Mouse (Mus musculus) spleen, adult 2 months (tissue): Measurements from ENCODE around the gene Mrvi1. TPM values are rescaled to one million over a fixed set of nuclear protein-coding genes. Genes with fewer than 3 reads are reported as not detected.
"Not testable (repeated sequence)": the region's sequence is repeated elsewhere in the genome, so short reads cannot be mapped to it uniquely, and the experiment has no call there.

ENCODE experiments used
- DNase-seq, 2 experiments: peaks; one replicate each; pipeline versions ENCODE4 v3.0.0 to v3.0.0-alpha.2; 2012 to 2021; ENCODE audit warnings: low spot score in 2 of 2, low read depth in 1 of 2
- H3K27ac ChIP-seq: fragments of 200-500 bp; 2 replicates; pipeline ENCODE4 v1.5.1; 2012; ENCODE audit warnings: low read length, inconsistent platforms; ENCODE audit not compliant: insufficient read depth
- H3K27me3 ChIP-seq: fragments of 200-500 bp; 2 replicates; pipeline ENCODE4 v1.6.1; 2012; ENCODE audit warnings: mild to moderate bottlenecking, moderate library complexity, low read length, inconsistent platforms; ENCODE audit not compliant: control insufficient read depth, insufficient read depth
- H3K36me3 ChIP-seq: fragments of 200-500 bp; 2 replicates; pipeline ENCODE4 v1.6.1; 2012; ENCODE audit warnings: mild to moderate bottlenecking, low read length, inconsistent platforms; ENCODE audit not compliant: control insufficient read depth, insufficient read depth
- H3K4me1 ChIP-seq: fragments of 200-500 bp; 2 replicates; pipeline ENCODE4 v1.6.1; 2011; ENCODE audit warnings: inconsistent platforms; ENCODE audit not compliant: control insufficient read depth, insufficient read depth, insufficient read length
- H3K4me3 ChIP-seq: fragments of 200-500 bp; 2 replicates; pipeline ENCODE4 v1.5.1; 2011; ENCODE audit warnings: mild to moderate bottlenecking, inconsistent platforms; ENCODE audit not compliant: insufficient read depth, insufficient read length; ENCODE audit errors: extremely low read depth
- CTCF ChIP-seq: fragments of 200-500 bp; IDR thresholded peaks from 2 replicates; pipeline ENCODE4 v1.5.1; 2011; ENCODE audit warnings: mild to moderate bottlenecking, inconsistent platforms; ENCODE audit not compliant: insufficient read depth, insufficient read length, insufficient replicate concordance; ENCODE audit errors: extremely low read depth
- POLR2A ChIP-seq: fragments of 200-500 bp; IDR thresholded peaks from 2 replicates; pipeline ENCODE4 v1.6.1; 2011; ENCODE audit warnings: low read depth, low read length, inconsistent platforms
- WGBS: fragments of 180-500 bp; shearing (Covaris S2); methylation state at CpG from one replicate; pipeline ENCODE4 v1.1.7; 2018; 5-methylcytosine and 5-hydroxymethylcytosine counted together
- polyA plus RNA-seq: library from polyadenylated mRNA; depleted of rRNA; stranded (reverse); fragments of >200 nt; gene quantifications from 2 replicates; pipeline ENCODE4 v1.2.3, GENCODE M21; 2012

The Mrvi1 gene
- polyA plus RNA-seq, 1 experiment = 10.9 TPM

DNA sequence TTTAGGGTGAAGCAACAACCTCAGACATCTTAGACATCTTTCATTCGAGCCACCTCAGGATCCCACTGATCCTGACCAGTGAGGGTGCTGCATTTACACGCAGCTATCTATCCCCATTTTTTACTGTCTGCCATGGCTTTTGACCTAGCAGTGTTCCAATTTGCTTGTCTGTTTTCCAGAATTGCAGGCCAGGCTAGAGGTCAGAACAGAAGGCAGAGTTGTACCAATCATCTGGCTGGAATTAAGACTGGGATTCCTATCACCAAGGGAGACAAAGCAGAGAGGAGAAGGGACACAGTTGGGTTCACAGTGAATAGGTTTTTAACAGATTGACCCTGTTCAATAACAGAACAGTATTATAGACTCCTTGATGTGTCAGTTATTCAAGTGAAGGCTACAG, 75.7 kb downstream of the Mrvi1 start:
- H3K4me1 ChIP-seq = peaks cover 4% of the 10 kb centered on the region; the same call in 1 of the 2 replicates
- TF ChIP-seq POLR2A = no peak
- TF ChIP-seq CTCF = no peak
- 94% methylated on average over 2 of the region's 2 CpGs for WGBS
- H3K4me3 ChIP-seq = no peak overlapping the region
- H3K27me3 ChIP-seq = no peaks in the 10 kb centered on the region
- no peaks in the 10 kb centered on the region for H3K36me3 ChIP-seq
- no peak overlapping the region for H3K27ac ChIP-seq
- DNase-seq = no peak

DNA sequence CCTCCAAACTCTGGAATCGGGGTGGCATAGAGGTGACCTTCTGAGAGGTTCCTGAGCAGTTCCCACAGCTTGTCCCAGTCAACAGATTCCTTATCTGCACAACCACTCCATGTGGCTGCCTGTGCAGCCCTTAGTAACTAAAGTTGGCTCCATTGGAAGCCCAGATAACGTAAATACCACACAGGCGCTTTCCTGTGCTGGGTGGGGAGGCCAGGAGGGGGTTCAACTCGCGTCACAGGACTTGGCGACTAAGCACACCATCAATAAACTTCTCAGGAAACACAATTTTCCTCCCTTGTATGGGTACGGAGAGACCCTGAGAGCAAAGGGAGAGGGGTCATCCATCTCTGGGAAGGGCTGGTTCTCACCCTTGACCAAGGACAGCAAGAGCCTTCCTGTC, 79.0 kb downstream of the Mrvi1 start:
- Histone ChIP-seq H3K36me3 (no peaks in the 10 kb centered on the region), H3K27me3 (no peaks in the 10 kb centered on the region), H3K27ac (no peak overlapping the region), H3K4me1 (peaks cover 3% of the 10 kb centered on the region; the same call in 1 of the 2 replicates), H3K4me3 (no peak overlapping the region)
- TF ChIP-seq CTCF (no peak), POLR2A (no peak)
- 72% methylated on average over 7 of the region's 7 CpGs for whole genome bisulfite sequencing
- DNase-seq = no peak

DNA sequence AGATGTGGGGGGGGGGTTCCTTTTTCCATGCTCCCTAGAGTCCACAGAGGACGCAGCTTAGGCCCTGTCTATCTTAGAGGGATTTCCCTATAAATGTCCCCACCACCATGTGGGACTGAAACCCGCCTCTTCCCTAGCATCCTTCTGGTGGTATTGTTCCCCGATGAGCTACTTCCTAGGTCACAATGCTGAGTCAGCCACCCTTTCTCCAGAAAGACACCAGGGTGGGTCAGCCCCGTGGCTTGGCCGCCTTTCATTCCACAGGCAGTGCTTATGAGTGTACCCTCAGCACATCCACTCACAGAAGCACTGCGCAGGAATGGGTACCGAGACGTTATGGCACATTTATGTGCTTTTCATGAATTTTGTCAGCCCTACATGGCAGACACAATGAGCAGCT, 85.1 kb downstream of the Mrvi1 start:
- Histone ChIP-seq H3K4me3 (no peak overlapping the region), H3K27ac (no peak overlapping the region), H3K27me3 (no peaks in the 10 kb centered on the region), H3K36me3 (no peaks in the 10 kb centered on the region), H3K4me1 (no peaks in the 10 kb centered on the region)
- TF ChIP-seq CTCF = no peak
- TF ChIP-seq POLR2A = no peak
- no peak for DNase-seq
- WGBS = 85% methylated on average over 8 of the region's 8 CpGs

DNA sequence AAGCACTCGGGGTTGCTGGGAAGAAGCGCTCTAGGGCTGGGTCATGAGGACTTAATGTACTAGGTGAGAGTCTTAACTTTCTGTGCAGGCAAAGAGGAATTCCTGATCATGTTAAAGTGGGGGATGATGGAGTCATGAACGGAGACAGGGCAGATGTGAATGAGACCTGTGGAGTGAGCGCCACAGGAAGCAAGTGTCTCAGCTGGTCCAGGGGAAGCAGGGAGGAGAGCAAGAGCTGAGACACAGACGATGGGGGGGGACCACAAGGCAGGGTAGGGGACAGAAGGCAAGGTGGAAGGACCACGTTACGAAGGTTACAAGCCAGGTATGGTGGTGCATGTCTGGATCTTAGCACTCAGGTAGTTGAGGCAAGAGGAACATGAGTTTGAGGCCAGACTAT, 85.8 kb downstream of the Mrvi1 start:
- H3K27ac ChIP-seq = no peak overlapping the region
- no peaks in the 10 kb centered on the region for H3K36me3 ChIP-seq
- H3K4me3 ChIP-seq = no peak overlapping the region
- no peaks in the 10 kb centered on the region for H3K27me3 ChIP-seq
- TF ChIP-seq CTCF (no peak), POLR2A (no peak)
- H3K4me1 ChIP-seq = no peaks in the 10 kb centered on the region
- no peak for DNase-seq
- 93% methylated on average over 7 of the region's 7 CpGs for WGBS

DNA sequence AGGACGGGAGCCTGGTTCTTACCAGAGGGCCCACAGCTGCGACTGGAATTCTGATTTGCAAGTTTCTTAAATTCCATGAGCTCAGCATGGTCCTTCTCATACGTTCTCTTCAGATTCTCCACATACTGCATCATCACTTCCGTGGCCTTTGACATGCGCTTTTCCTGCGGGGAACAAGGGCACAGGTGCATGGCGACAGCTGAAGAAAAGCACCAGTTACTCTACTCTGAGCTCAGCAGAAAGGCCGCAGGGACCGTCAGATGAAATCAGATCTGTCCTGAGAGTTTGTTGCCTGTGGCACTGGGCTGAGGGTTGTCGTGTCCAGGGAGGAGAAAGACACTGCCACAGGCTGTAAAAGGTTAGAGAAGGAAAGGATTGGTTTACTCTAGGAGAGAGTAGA, 86.5 kb downstream of the Mrvi1 start:
- H3K27ac ChIP-seq, H3K27me3 ChIP-seq, H3K4me1 ChIP-seq, H3K36me3 ChIP-seq, H3K4me3 ChIP-seq, DNase-seq: not testable (repeated sequence)
- WGBS = 92% methylated on average over 10 of the region's 10 CpGs

DNA sequence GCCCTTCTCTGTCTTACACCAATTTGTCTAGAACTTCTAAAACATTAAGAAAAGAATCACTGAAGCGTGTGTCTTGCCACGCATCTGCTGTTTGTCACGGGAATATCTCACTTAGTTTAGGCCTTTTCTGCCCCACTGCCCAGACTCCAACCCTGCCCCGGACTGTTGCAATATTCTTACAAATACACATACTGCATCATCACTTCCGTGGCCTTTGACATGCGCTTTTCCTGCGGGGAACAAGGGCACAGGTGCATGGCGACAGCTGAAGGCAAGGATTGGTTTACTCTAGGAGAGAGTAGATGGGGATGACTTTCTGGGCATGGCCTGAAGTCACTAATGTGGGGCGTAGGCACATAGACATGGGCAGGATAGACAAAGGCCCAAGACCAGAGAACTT, 87.6 kb downstream of the Mrvi1 start:
- Histone ChIP-seq H3K27me3 (no peaks in the 10 kb centered on the region), H3K36me3 (no peaks in the 10 kb centered on the region), H3K4me1 (no peaks in the 10 kb centered on the region), H3K4me3 (no peak overlapping the region), H3K27ac (no peak overlapping the region)
- no peak for TF ChIP-seq POLR2A
- no peak for TF ChIP-seq CTCF
- no peak for DNase-seq
- 89% methylated on average over 9 of the region's 9 CpGs for WGBS

DNA sequence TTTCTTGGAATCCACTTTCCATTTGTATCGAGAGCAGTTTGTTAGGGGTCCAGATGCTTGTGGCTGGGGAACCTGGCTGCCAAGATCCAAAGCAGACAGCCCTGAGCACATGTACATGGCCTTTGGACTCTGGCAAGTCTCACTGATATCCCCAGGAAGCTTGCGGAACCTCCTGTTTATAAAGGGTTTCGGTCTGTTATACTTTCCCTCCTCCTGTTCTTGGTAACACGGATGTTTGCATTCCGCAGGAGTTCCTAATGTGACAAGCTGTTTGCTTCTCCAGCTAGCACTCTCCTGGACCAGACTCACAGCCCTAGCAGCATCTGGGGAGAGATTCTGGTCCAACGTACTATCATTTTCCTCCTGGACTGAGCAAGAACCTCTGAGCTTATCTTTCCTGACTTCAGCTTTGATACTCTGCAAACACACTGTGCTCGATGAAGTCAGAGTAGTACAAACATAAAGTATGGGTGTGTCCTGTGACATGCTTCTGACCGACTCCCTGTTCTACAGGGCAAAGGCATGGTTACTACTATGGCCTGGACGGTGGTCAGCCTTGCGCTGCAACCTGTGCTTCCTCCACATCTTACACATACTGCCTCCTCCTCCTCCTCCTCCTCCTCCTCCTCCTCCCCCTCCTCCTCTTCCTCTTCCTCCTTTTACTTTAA, 88.2 kb downstream of the Mrvi1 start:
- no peak for DNase-seq
- WGBS = 79% methylated on average over 10 of the region's 10 CpGs
- TF ChIP-seq CTCF = no peak
- no peak for TF ChIP-seq POLR2A

More for the DNA sequence above, 88.2 kb downstream of the Mrvi1 start:
- Histone ChIP-seq H3K27me3 (no peaks in the 10 kb centered on the region), H3K4me1 (no peaks in the 10 kb centered on the region), H3K27ac (no peak overlapping the region), H3K36me3 (no peaks in the 10 kb centered on the region), H3K4me3 (no peak overlapping the region)
